Mouse (Mus musculus): ENCODE data around the gene Il10ra.
A peak's percentile ranks its signal among the peaks of the same experiment; 100 is the strongest.

Il10ra gene

GRCm38 (mm10) chr9:45268597-45269325 is at the start of gene Il10ra:
Gene Il10ra, minus strand, starts transcription at chr9:45269149.
- DNase-seq: peak; percentile 75 to 76

- no peak for DNase-seq
Measured at GRCm38 (mm10) chr9:45317635-45318034, 48.7 kb upstream of the Il10ra start.

GRCm38 (mm10) chr9:45313913-45314312 is 45.0 kb upstream of the Il10ra start:
- no peak for DNase-seq

- no peak for DNase-seq
Measured at GRCm38 (mm10) chr9:45311858-45312257, 42.9 kb upstream of the Il10ra start.

GRCm38 (mm10) chr9:45308521-45308920 is 39.6 kb upstream of the Il10ra start:
- no peak for DNase-seq

GRCm38 (mm10) chr9:45306746-45307410 is 37.9 kb upstream of the Il10ra start:
- no peak for DNase-seq

- DNase-seq: no peak
Measured at GRCm38 (mm10) chr9:45301771-45302170, 32.8 kb upstream of the Il10ra start.

- DNase-seq: peak; percentile 86 to 93
Measured at GRCm38 (mm10) chr9:45300422-45301104, 31.6 kb upstream of the Il10ra start.

- peak; percentile 72 to 74 for DNase-seq
Measured at GRCm38 (mm10) chr9:45299231-45300006, 30.5 kb upstream of the Il10ra start.

- DNase-seq: peak; percentile 53 to 57
Measured at GRCm38 (mm10) chr9:45294210-45295011, 25.5 kb upstream of the Il10ra start.

GRCm38 (mm10) chr9:45291481-45292168 is 22.7 kb upstream of the Il10ra start:
- DNase-seq: no peak

GRCm38 (mm10) chr9:45282466-45282865 is 13.5 kb upstream of the Il10ra start:
- DNase-seq: no peak

- DNase-seq: no peak
Measured at GRCm38 (mm10) chr9:45280891-45281290, 11.9 kb upstream of the Il10ra start.

- no peak for DNase-seq
Measured at GRCm38 (mm10) chr9:45280059-45280458, 11.1 kb upstream of the Il10ra start.

- DNase-seq: no peak
Measured at GRCm38 (mm10) chr9:45274635-45275034, 5.7 kb upstream of the Il10ra start.

GRCm38 (mm10) chr9:45274218-45274617 is 5.3 kb upstream of the Il10ra start:
- DNase-seq: peak in 1 of 2 experiments; percentile 29

GRCm38 (mm10) chr9:45272213-45272612 is 3.3 kb upstream of the Il10ra start:
- peak; percentile 50 to 56 for DNase-seq

GRCm38 (mm10) chr9:45268079-45268478 is 870 bp downstream of the Il10ra start:
- peak in 1 of 2 experiments; percentile 24 for DNase-seq

GRCm38 (mm10) chr9:45267099-45267498 is 1.9 kb downstream of the Il10ra start:
- peak in 1 of 2 experiments; percentile 35 for DNase-seq

GRCm38 (mm10) chr9:45261872-45262271 is 7.1 kb downstream of the Il10ra start:
- DNase-seq: no peak

GRCm38 (mm10) chr9:45261466-45261865 is 7.5 kb downstream of the Il10ra start:
- no peak for DNase-seq
